Mouse (Mus musculus): ENCODE results near the gene Diexf. TPM values are rescaled to one million over a fixed set of nuclear protein-coding genes. Genes with fewer than 3 reads are reported as not detected.

Diexf gene
- polyA plus RNA-seq, 1 experiment from 2014 or later, result 3.7 TPM

- Histone ChIP-seq H3K4me3 (replicated peaks) (no peak overlapping the region), H3K4me2 (no peak overlapping the region), H3K4me1 (replicated peaks) (no peaks in the 10 kb centered on the region), H3K27ac (no peak overlapping the region), H3K36me3 (peaks cover 98% of the 10 kb centered on the region), H3K9me3 (replicated peaks) (no peaks in the 10 kb centered on the region), H3K9ac (no peak overlapping the region), H3K27me3 (no peaks in the 10 kb centered on the region)
- ATAC-seq (ENCODE audit: low read depth), result no peak
- 88% methylated on average over 9 of the region's 9 CpGs for WGBS (ENCODE audit: insufficient replicate concordance)
- DNase-seq, result no peak
Measured at GRCm38 (mm10) chr1:193112093-193112492, 18.0 kb downstream of the Diexf start.

GRCm38 (mm10) chr1:193102996-193103395, 27.1 kb downstream of the Diexf start:
- Histone ChIP-seq H3K9me3 (replicated peaks) (no peaks in the 10 kb centered on the region), H3K4me1 (replicated peaks) (no peaks in the 10 kb centered on the region), H3K36me3 (peaks cover 38% of the 10 kb centered on the region), H3K9ac (no peak overlapping the region), H3K27ac (no peak overlapping the region), H3K4me3 (replicated peaks) (no peak overlapping the region), H3K4me2 (no peak overlapping the region), H3K27me3 (no peaks in the 10 kb centered on the region)
- WGBS (ENCODE audit: insufficient replicate concordance), result 71% methylated on average over 3 of the region's 3 CpGs
- ATAC-seq (ENCODE audit: low read depth) (no peak), DNase-seq (no peak)

GRCm38 (mm10) chr1:193102556-193102955, 27.5 kb downstream of the Diexf start:
- H3K4me3 ChIP-seq (replicated peaks), result no peak overlapping the region
- ATAC-seq (ENCODE audit: low read depth), result no peak
- no peaks in the 10 kb centered on the region for H3K9me3 ChIP-seq (replicated peaks)
- H3K36me3 ChIP-seq, result peaks cover 35% of the 10 kb centered on the region
- WGBS (ENCODE audit: insufficient replicate concordance), result 70% methylated on average over 5 of the region's 5 CpGs
- no peak overlapping the region for H3K9ac ChIP-seq
- DNase-seq, result no peak
- no peaks in the 10 kb centered on the region for H3K27me3 ChIP-seq
- no peak overlapping the region for H3K27ac ChIP-seq
- no peak overlapping the region for H3K4me2 ChIP-seq
- no peaks in the 10 kb centered on the region for H3K4me1 ChIP-seq (replicated peaks)

GRCm38 (mm10) chr1:193102029-193102428, 28.0 kb downstream of the Diexf start:
- no peak for DNase-seq
- no peak overlapping the region for H3K9ac ChIP-seq
- H3K4me1 ChIP-seq (replicated peaks), result no peaks in the 10 kb centered on the region
- no peak overlapping the region for H3K4me2 ChIP-seq
- no peak overlapping the region for H3K4me3 ChIP-seq (replicated peaks)
- peaks cover 30% of the 10 kb centered on the region for H3K36me3 ChIP-seq
- ATAC-seq (ENCODE audit: low read depth), result no peak
- no peaks in the 10 kb centered on the region for H3K9me3 ChIP-seq (replicated peaks)
- H3K27me3 ChIP-seq, result no peaks in the 10 kb centered on the region
- no peak overlapping the region for H3K27ac ChIP-seq
- WGBS (ENCODE audit: insufficient replicate concordance), result 35% methylated on average over 4 of the region's 4 CpGs

- Histone ChIP-seq H3K4me1 (replicated peaks) (no peaks in the 10 kb centered on the region), H3K27ac (no peak overlapping the region), H3K4me3 (replicated peaks) (no peak overlapping the region), H3K36me3 (no peaks in the 10 kb centered on the region), H3K4me2 (no peak overlapping the region), H3K9me3 (replicated peaks) (no peaks in the 10 kb centered on the region), H3K27me3 (no peaks in the 10 kb centered on the region), H3K9ac (no peak overlapping the region)
- ATAC-seq (ENCODE audit: low read depth) (no peak), DNase-seq (no peak)
- WGBS (ENCODE audit: insufficient replicate concordance), result 63% methylated on average over 3 of the region's 3 CpGs
Measured at GRCm38 (mm10) chr1:193098946-193099345, 31.1 kb downstream of the Diexf start.

- ATAC-seq (ENCODE audit: low read depth), result no peak
- Histone ChIP-seq H3K36me3 (no peaks in the 10 kb centered on the region), H3K27me3 (no peaks in the 10 kb centered on the region), H3K27ac (no peak overlapping the region), H3K4me1 (replicated peaks) (no peaks in the 10 kb centered on the region), H3K9ac (no peak overlapping the region), H3K4me2 (no peak overlapping the region), H3K9me3 (replicated peaks) (no peaks in the 10 kb centered on the region), H3K4me3 (replicated peaks) (no peak overlapping the region)
- 66% methylated on average over 3 of the region's 3 CpGs for WGBS (ENCODE audit: insufficient replicate concordance)
- no peak for DNase-seq
Measured at GRCm38 (mm10) chr1:193093596-193093995, 36.5 kb downstream of the Diexf start.

GRCm38 (mm10) chr1:193092771-193093170, 37.3 kb downstream of the Diexf start:
- H3K27me3 ChIP-seq, result no peaks in the 10 kb centered on the region
- DNase-seq (no peak), ATAC-seq (ENCODE audit: low read depth) (no peak)
- H3K4me1 ChIP-seq (replicated peaks), result no peaks in the 10 kb centered on the region
- no peaks in the 10 kb centered on the region for H3K9me3 ChIP-seq (replicated peaks)
- H3K4me2 ChIP-seq, result no peak overlapping the region
- H3K9ac ChIP-seq, result no peak overlapping the region
- H3K4me3 ChIP-seq (replicated peaks), result no peak overlapping the region
- no peak overlapping the region for H3K27ac ChIP-seq
- 44% methylated on average over 1 of the region's 1 CpGs for WGBS (ENCODE audit: insufficient replicate concordance)
- H3K36me3 ChIP-seq, result no peaks in the 10 kb centered on the region

GRCm38 (mm10) chr1:193090894-193091293, 39.2 kb downstream of the Diexf start:
- Histone ChIP-seq H3K27me3 (no peaks in the 10 kb centered on the region), H3K4me1 (replicated peaks) (no peaks in the 10 kb centered on the region), H3K9ac (no peak overlapping the region), H3K9me3 (replicated peaks) (no peaks in the 10 kb centered on the region), H3K36me3 (no peaks in the 10 kb centered on the region), H3K27ac (no peak overlapping the region), H3K4me3 (replicated peaks) (no peak overlapping the region), H3K4me2 (no peak overlapping the region)
- no peak for ATAC-seq (ENCODE audit: low read depth)
- 72% methylated on average over 11 of the region's 11 CpGs for WGBS (ENCODE audit: insufficient replicate concordance)
- DNase-seq, result no peak

GRCm38 (mm10) chr1:193090211-193090871, 39.7 kb downstream of the Diexf start:
- no peak overlapping the region for H3K4me3 ChIP-seq (replicated peaks)
- H3K27ac ChIP-seq, result no peak overlapping the region
- H3K4me2 ChIP-seq, result no peak overlapping the region
- H3K9ac ChIP-seq, result no peak overlapping the region
- no peaks in the 10 kb centered on the region for H3K4me1 ChIP-seq (replicated peaks)
- no peaks in the 10 kb centered on the region for H3K27me3 ChIP-seq
- H3K9me3 ChIP-seq (replicated peaks), result no peaks in the 10 kb centered on the region
- DNase-seq, result no peak
- ATAC-seq (ENCODE audit: low read depth), result no peak
- 75% methylated on average over 18 of the region's 18 CpGs for WGBS (ENCODE audit: insufficient replicate concordance)
- no peaks in the 10 kb centered on the region for H3K36me3 ChIP-seq

GRCm38 (mm10) chr1:193089683-193090082, 40.4 kb downstream of the Diexf start:
- ATAC-seq (ENCODE audit: low read depth) (no peak), DNase-seq (no peak)
- H3K9me3 ChIP-seq (replicated peaks), result no peaks in the 10 kb centered on the region
- no peak overlapping the region for H3K27ac ChIP-seq
- WGBS (ENCODE audit: insufficient replicate concordance), result 64% methylated on average over 3 of the region's 3 CpGs
- no peak overlapping the region for H3K4me2 ChIP-seq
- H3K4me1 ChIP-seq (replicated peaks), result no peaks in the 10 kb centered on the region
- H3K4me3 ChIP-seq (replicated peaks), result no peak overlapping the region
- H3K9ac ChIP-seq, result no peak overlapping the region
- no peaks in the 10 kb centered on the region for H3K27me3 ChIP-seq
- H3K36me3 ChIP-seq, result no peaks in the 10 kb centered on the region

GRCm38 (mm10) chr1:193089211-193089610, 40.9 kb downstream of the Diexf start:
- no peaks in the 10 kb centered on the region for H3K9me3 ChIP-seq (replicated peaks)
- WGBS (ENCODE audit: insufficient replicate concordance), result 73% methylated on average over 6 of the region's 6 CpGs
- no peaks in the 10 kb centered on the region for H3K27me3 ChIP-seq
- H3K4me2 ChIP-seq, result no peak overlapping the region
- ATAC-seq (ENCODE audit: low read depth) (no peak), DNase-seq (no peak)
- no peak overlapping the region for H3K4me3 ChIP-seq (replicated peaks)
- H3K4me1 ChIP-seq (replicated peaks), result no peaks in the 10 kb centered on the region
- no peak overlapping the region for H3K27ac ChIP-seq
- H3K36me3 ChIP-seq, result no peaks in the 10 kb centered on the region
- no peak overlapping the region for H3K9ac ChIP-seq

- H3K4me3 ChIP-seq (replicated peaks), result no peak overlapping the region
- H3K9ac ChIP-seq, result no peak overlapping the region
- H3K4me2 ChIP-seq, result no peak overlapping the region
- no peaks in the 10 kb centered on the region for H3K36me3 ChIP-seq
- no peaks in the 10 kb centered on the region for H3K27me3 ChIP-seq
- ATAC-seq (ENCODE audit: low read depth), result no peak
- 64% methylated on average over 9 of the region's 9 CpGs for WGBS (ENCODE audit: insufficient replicate concordance)
- H3K9me3 ChIP-seq (replicated peaks), result no peaks in the 10 kb centered on the region
- H3K4me1 ChIP-seq (replicated peaks), result no peaks in the 10 kb centered on the region
- H3K27ac ChIP-seq, result no peak overlapping the region
- no peak for DNase-seq
Measured at GRCm38 (mm10) chr1:193086842-193087476, 43.1 kb downstream of the Diexf start.

Data from liver, embryonic 13.5 days (tissue).